ENCODE assay signal across 23 mouse cellular contexts in genomic region chr6:54435663-54436062, GRCm38 (mm10). TPM values are rescaled to one million over a fixed set of nuclear protein-coding genes. Genes with fewer than 3 reads are reported as not detected.
A peak's percentile ranks its signal among the peaks of the same experiment; 100 is the strongest.
DNase-seq lines count a peak whose midpoint lies in the region; ATAC-seq and TF ChIP-seq lines count a peak whose summit lies in the region.
"Had no signal": no experiment of that assay in that cellular context is flagged by ENCODE, and none has a peak within 500 bp of the region (broad histone marks: within the 10 kb centered on the region; RNA-seq: fewer than 3 reads in every experiment).

No protein-coding gene starts in this region.

- WGBS in heart, embryonic 13.5 days: 43% methylated on average over 7 of the region's 7 CpGs
- 51% methylated on average over 7 of the region's 7 CpGs for WGBS in stomach, postnatal 0 days

- no peak overlapping the region for H3K9ac ChIP-seq in heart, embryonic 13.5 days
- no peak overlapping the region for H3K9ac ChIP-seq in stomach, postnatal 0 days (ENCODE audit: low read length)
- H3K9ac ChIP-seq: limb, embryonic 13.5 days; liver, embryonic 14.5 days; neural tube, embryonic 13.5 days had no signal

- no peak for TF ChIP-seq POLR2A in brain, embryonic 14.5 days (IDR thresholded peaks at IDR 0.05; ENCODE audit: borderline replicate concordance, extremely low read depth, insufficient read depth, insufficient read length, poor library complexity, severe bottlenecking)

- H3K4me2 ChIP-seq in heart, embryonic 13.5 days: no peak overlapping the region
- no peak overlapping the region for H3K4me2 ChIP-seq in stomach, postnatal 0 days (replicated peaks; ENCODE audit: low read depth)
- H3K4me2 ChIP-seq: limb, embryonic 13.5 days; neural tube, embryonic 13.5 days had no signal

- DNase-seq in heart, adult 18-20 months: no peak
- DNase-seq in retina, postnatal 1 day: peak; percentile 48
- no peak for DNase-seq in retina, embryonic 14.5 days (ENCODE audit: low spot score)
- DNase-seq in brain, embryonic 14.5 days (ENCODE audit: low read depth): peak; percentile 53
- DNase-seq in stomach, postnatal 0 days (ENCODE audit: low spot score): no peak
- no peak for DNase-seq in frontal cortex, postnatal 10 days (ENCODE audit: low spot score in 2 of 2)
- no peak for DNase-seq in urinary bladder, postnatal 36 days (ENCODE audit: low spot score in 2 of 2)
- DNase-seq: adrenal gland, postnatal 10 days; cerebellum, adult 2 months; gastrocnemius, postnatal 10 days; lung, postnatal 10 days; thymus, postnatal 4 days had no signal

- no peak overlapping the region for H3K4me3 ChIP-seq in heart, embryonic 13.5 days
- H3K4me3 ChIP-seq in stomach, postnatal 0 days (ENCODE audit: low read depth, low read length): no peak overlapping the region
- H3K4me3 ChIP-seq: hindbrain, embryonic 10.5 days; limb, embryonic 13.5 days; megakaryocyte, embryonic 14.5 days; neural tube, embryonic 13.5 days had no signal

- no peak for TF ChIP-seq CTCF in brain, embryonic 14.5 days (IDR thresholded peaks at IDR 0.05; ENCODE audit: borderline replicate concordance, extremely low read depth, insufficient read depth, insufficient read length)
- no peak for TF ChIP-seq CTCF in stomach, postnatal 0 days (IDR thresholded peaks at IDR 0.05; ENCODE audit: low read depth)

- H3K9me3 ChIP-seq in heart, embryonic 13.5 days: no peaks in the 10 kb centered on the region
- no peaks in the 10 kb centered on the region for H3K9me3 ChIP-seq in stomach, postnatal 0 days (ENCODE audit: control insufficient read depth, low read length)
- H3K9me3 ChIP-seq: hindbrain, embryonic 10.5 days; limb, embryonic 13.5 days; neural tube, embryonic 13.5 days had no signal

- H3K36me3 ChIP-seq in heart, embryonic 13.5 days: no peaks in the 10 kb centered on the region
- no peaks in the 10 kb centered on the region for H3K36me3 ChIP-seq in stomach, postnatal 0 days (ENCODE audit: control insufficient read depth, insufficient read depth, low read length)
- H3K36me3 ChIP-seq: G1E; hindbrain, embryonic 10.5 days; limb, embryonic 13.5 days; neural tube, embryonic 13.5 days had no signal

- no peak for ATAC-seq in heart, embryonic 13.5 days (ENCODE audit: extremely low read depth, insufficient number of reproducible peaks, low FRiP score, low TSS enrichment)
- ATAC-seq in stomach, postnatal 0 days (ENCODE audit: low FRiP score, low TSS enrichment): peak; percentile 24; the same call in 1 of the 2 replicates
- ATAC-seq: intestine, postnatal 0 days had no signal

- peaks cover 55% of the 10 kb centered on the region for H3K4me1 ChIP-seq in heart, embryonic 13.5 days
- no peaks in the 10 kb centered on the region for H3K4me1 ChIP-seq in stomach, postnatal 0 days (replicated peaks; ENCODE audit: control insufficient read depth, insufficient read depth)

- no peaks in the 10 kb centered on the region; the same call in 1 of the 2 replicates for H3K27me3 ChIP-seq in heart, embryonic 13.5 days (replicated peaks)
- H3K27me3 ChIP-seq in stomach, postnatal 0 days (ENCODE audit: control insufficient read depth, insufficient read depth, low read length): no peaks in the 10 kb centered on the region

- peak overlapping the region; percentile 43; the same call in 1 of the 2 replicates for H3K27ac ChIP-seq in heart, embryonic 13.5 days (replicated peaks)
- no peak overlapping the region for H3K27ac ChIP-seq in stomach, postnatal 0 days (replicated peaks)
- H3K27ac ChIP-seq: hindbrain, embryonic 10.5 days; kidney, postnatal 0 days; limb, embryonic 13.5 days; liver, embryonic 14.5 days; neural tube, embryonic 13.5 days had no signal

- TF ChIP-seq EP300 in stomach, postnatal 0 days (optimal IDR thresholded peaks at IDR 0.05): no peak

RNA-seq across cellular contexts. Expression of gene Wipf3, which starts 6.3 kb away (rescaled TPM):
- 4.4 and 4.5 TPM in 2 replicates for polyA plus RNA-seq in heart, embryonic 13.5 days (2015; fragmentation: Nextera tagmentation; extraction: Ambion mirVana)
- 10 to 100 TPM; 28.6 to 32.7 TPM for total RNA-seq in heart, adult 18-20 months (2021)
- 6.6 and 11.1 TPM in 2 replicates for polyA plus RNA-seq in brain, embryonic 14.5 days (2012; rRNA removed)
- 0.32 and 0.52 TPM in 2 replicates for polyA plus RNA-seq in stomach, postnatal 0 days (2015; fragmentation: Nextera tagmentation; extraction: Ambion mirVana)
- total RNA-seq: common myeloid progenitor, adult 5-6 weeks; monocyte, adult 5-6 weeks had no signal
- polyA plus RNA-seq: G1E had no signal

Comparison
In these comparisons a context has a peak if more than half of its experiments do, and no peak if none do; other contexts are left out.
1. DNase-seq: peak in retina, postnatal 1 day (single experiment) and brain, embryonic 14.5 days (single experiment); none in heart, adult 18-20 months (0 of 2), retina, embryonic 14.5 days (single experiment), stomach, postnatal 0 days (single experiment), frontal cortex, postnatal 10 days (0 of 2) and urinary bladder, postnatal 36 days (0 of 2).